Mouse (Mus musculus): Measurements from ENCODE around the gene 4921507P07Rik. TPM values are rescaled to one million over a fixed set of nuclear protein-coding genes. Genes with fewer than 3 reads are reported as not detected.

Gene 4921507P07Rik
- polyA plus RNA-seq, 1 experiment from 2014 or later = 0.51 TPM

- in situ Hi-C loops (cut with MboI; ENCODE audit: low pct_unique_long_range_greater_than_20kb) = no loop called here
- no peak for ATAC-seq
- DNase-seq (ENCODE audit: low read depth, low spot score) = no peak
- ChIA-PET POLR2A (no interaction called here), CTCF (interaction anchor here (1.2 kb wide), 1 partner anchor 15 kb away, joined by 3 read pairs; no protein-coding TSS in a partner anchor)
- H3K27me3 ChIP-seq = no peaks in the 10 kb centered on the region
- no peak for TF ChIP-seq CTCF (IDR thresholded peaks at IDR 0.05)
Measured at GRCm38 (mm10) chr6:50590234-50590633, 6.2 kb downstream of the 4921507P07Rik start.

GRCm38 (mm10) chr6:50588251-50588650 is 8.2 kb downstream of the 4921507P07Rik start:
- no peaks in the 10 kb centered on the region for H3K27me3 ChIP-seq
- CTCF ChIA-PET = interaction anchor here (1.0 to 3.8 kb wide), 5 partner anchors 9 to 36 kb away, joined by 3 to 17 read pairs (median 3); no protein-coding TSS in a partner anchor
- in situ Hi-C loops (cut with MboI; ENCODE audit: low pct_unique_long_range_greater_than_20kb) = no loop called here
- peak; percentile 66 for TF ChIP-seq CTCF (IDR thresholded peaks at IDR 0.05)
- ATAC-seq (no peak), DNase-seq (ENCODE audit: low read depth, low spot score) (no peak)
- POLR2A ChIA-PET = interaction anchor here (1.4 kb wide), 1 partner anchor 11 kb away, joined by 4 read pairs; no protein-coding TSS in a partner anchor

- no peak for TF ChIP-seq CTCF (IDR thresholded peaks at IDR 0.05)
- CTCF ChIA-PET = interaction anchor here (1.3 to 3.8 kb wide), 2 partner anchors 10 to 11 kb away, joined by 3 to 17 read pairs; no protein-coding TSS in a partner anchor
- H3K27me3 ChIP-seq = no peaks in the 10 kb centered on the region
- in situ Hi-C loops (cut with MboI; ENCODE audit: low pct_unique_long_range_greater_than_20kb) = no loop called here
- DNase-seq (ENCODE audit: low read depth, low spot score) (no peak), ATAC-seq (peak; percentile 57)
- POLR2A ChIA-PET = no interaction called here
Measured at GRCm38 (mm10) chr6:50587412-50587811, 9.0 kb downstream of the 4921507P07Rik start.

GRCm38 (mm10) chr6:50586316-50586715 is 10.1 kb downstream of the 4921507P07Rik start:
- ChIA-PET CTCF (interaction anchor here (3.8 kb wide), 1 partner anchor 10 kb away, joined by 17 read pairs; no protein-coding TSS in a partner anchor), POLR2A (no interaction called here)
- TF ChIP-seq CTCF (IDR thresholded peaks at IDR 0.05) = no peak
- ATAC-seq (no peak), DNase-seq (ENCODE audit: low read depth, low spot score) (no peak)
- in situ Hi-C loops (cut with MboI; ENCODE audit: low pct_unique_long_range_greater_than_20kb) = no loop called here
- H3K27me3 ChIP-seq = no peaks in the 10 kb centered on the region

- ATAC-seq = no peak
- H3K27me3 ChIP-seq = no peaks in the 10 kb centered on the region
- no peak for TF ChIP-seq CTCF (IDR thresholded peaks at IDR 0.05)
- ChIA-PET POLR2A (no interaction called here), CTCF (interaction anchor here (3.8 kb wide), 1 partner anchor 10 kb away, joined by 17 read pairs; no protein-coding TSS in a partner anchor)
- in situ Hi-C loops (cut with MboI; ENCODE audit: low pct_unique_long_range_greater_than_20kb) = no loop called here
- no peak for DNase-seq (ENCODE audit: low read depth, low spot score)
Measured at GRCm38 (mm10) chr6:50585733-50586132, 10.7 kb downstream of the 4921507P07Rik start.

GRCm38 (mm10) chr6:50571661-50572060 is 24.8 kb downstream of the 4921507P07Rik start:
- in situ Hi-C loops (cut with MboI; ENCODE audit: low pct_unique_long_range_greater_than_20kb) = no loop called here
- ChIA-PET POLR2A (no interaction called here), CTCF (no interaction called here)
- ATAC-seq (no peak), DNase-seq (ENCODE audit: low read depth, low spot score) (no peak)
- no peaks in the 10 kb centered on the region for H3K27me3 ChIP-seq
- TF ChIP-seq CTCF (IDR thresholded peaks at IDR 0.05) = no peak

- POLR2A ChIA-PET = interaction anchor here (0.7 to 1.9 kb wide), 2 partner anchors 9 to 402 kb away, joined by 3 to 9 read pairs; no protein-coding TSS in a partner anchor
- ATAC-seq (no peak), DNase-seq (ENCODE audit: low read depth, low spot score) (no peak)
- in situ Hi-C loops (cut with MboI; ENCODE audit: low pct_unique_long_range_greater_than_20kb) = no loop called here
- H3K27me3 ChIP-seq = no peaks in the 10 kb centered on the region
- peak; percentile 43 for TF ChIP-seq CTCF (IDR thresholded peaks at IDR 0.05)
- CTCF ChIA-PET = interaction anchor here (1.0 to 2.6 kb wide), 2 partner anchors 12 to 30 kb away, joined by 3 to 17 read pairs; no protein-coding TSS in a partner anchor
Measured at GRCm38 (mm10) chr6:50566997-50567255, 29.5 kb downstream of the 4921507P07Rik start.

GRCm38 (mm10) chr6:50566141-50566996 is 30.1 kb downstream of the 4921507P07Rik start, which contains the start of gene Cycs:
Gene Cycs, minus strand, starts transcription at chr6:50566538.
- TF ChIP-seq CTCF (IDR thresholded peaks at IDR 0.05) = no peak
- in situ Hi-C loops (cut with MboI; ENCODE audit: low pct_unique_long_range_greater_than_20kb) = no loop called here
- DNase-seq (ENCODE audit: low read depth, low spot score) = peak; percentile 99
- ATAC-seq = peak; percentile 95
- ChIA-PET CTCF (interaction anchor here (1.0 to 2.6 kb wide), 2 partner anchors 12 to 31 kb away, joined by 3 to 17 read pairs; no protein-coding TSS in a partner anchor), POLR2A (interaction anchor here (0.7 to 1.9 kb wide), 2 partner anchors 10 to 401 kb away, joined by 3 to 9 read pairs; no protein-coding TSS in a partner anchor)
- no peaks in the 10 kb centered on the region for H3K27me3 ChIP-seq

- DNase-seq (ENCODE audit: low read depth, low spot score) = no peak
- no peak for TF ChIP-seq CTCF (IDR thresholded peaks at IDR 0.05)
- in situ Hi-C loops (cut with MboI; ENCODE audit: low pct_unique_long_range_greater_than_20kb) = no loop called here
- POLR2A ChIA-PET = no interaction called here
- CTCF ChIA-PET = interaction anchor here (1.0 kb wide), 1 partner anchor 12 kb away, joined by 3 read pairs; no protein-coding TSS in a partner anchor
- no peak for ATAC-seq
- no peaks in the 10 kb centered on the region for H3K27me3 ChIP-seq
Measured at GRCm38 (mm10) chr6:50563651-50564050, 32.8 kb downstream of the 4921507P07Rik start.

GRCm38 (mm10) chr6:50562421-50562820 is 34.0 kb downstream of the 4921507P07Rik start:
- no peak for TF ChIP-seq CTCF (IDR thresholded peaks at IDR 0.05)
- POLR2A ChIA-PET = no interaction called here
- CTCF ChIA-PET = interaction anchor here (0.7 to 2.3 kb wide), 6 partner anchors 10 to 258 kb away, joined by 3 to 6 read pairs (median 3); no protein-coding TSS in a partner anchor
- no peaks in the 10 kb centered on the region for H3K27me3 ChIP-seq
- no peak for ATAC-seq
- in situ Hi-C loops (cut with MboI; ENCODE audit: low pct_unique_long_range_greater_than_20kb) = no loop called here
- DNase-seq (ENCODE audit: low read depth, low spot score) = no peak

GRCm38 (mm10) chr6:50560776-50561175 is 35.7 kb downstream of the 4921507P07Rik start:
- POLR2A ChIA-PET = no interaction called here
- CTCF ChIA-PET = interaction anchor here (2.3 kb wide), 1 partner anchor 14 kb away, joined by 6 read pairs; no protein-coding TSS in a partner anchor
- no peak for ATAC-seq
- no peaks in the 10 kb centered on the region for H3K27me3 ChIP-seq
- no peak for DNase-seq (ENCODE audit: low read depth, low spot score)
- TF ChIP-seq CTCF (IDR thresholded peaks at IDR 0.05) = no peak
- in situ Hi-C loops (cut with MboI; ENCODE audit: low pct_unique_long_range_greater_than_20kb) = no loop called here
